Mouse (Mus musculus) embryonic facial prominence, embryonic 14.5 days (tissue): ENCODE data around the gene Idh1. TPM values are rescaled to one million over a fixed set of nuclear protein-coding genes. Genes with fewer than 3 reads are reported as not detected.
A peak's percentile ranks its signal among the peaks of the same experiment; 100 is the strongest.

Experiments used
- ATAC-seq: fragments of 200-750 bp; cut with Nextera tagmentation; 2 replicates; pipeline ENCODE4 v1.8.0; 2017; ENCODE audit warnings: low read depth, moderate number of reproducible peaks, moderate TSS enrichment
- DNase-seq: peaks from one replicate; pipeline ENCODE4 v3.0.0-alpha.2; 2015; ENCODE audit warnings: low spot score
- H3K27ac ChIP-seq: fragments of 300-500 bp; sonication (generic); replicated peaks from 2 replicates; pipeline ENCODE4 v1.5.1; 2014; ENCODE audit warnings: low read depth, mild to moderate bottlenecking, low read length, moderate library complexity
- H3K27me3 ChIP-seq: fragments of 300-500 bp; sonication (generic); replicated peaks from 2 replicates; pipeline ENCODE4 v1.6.1; 2014; ENCODE audit warnings: low read length; ENCODE audit not compliant: control insufficient read depth, insufficient read depth
- H3K36me3 ChIP-seq: fragments of 300-500 bp; sonication (generic); 2 replicates; pipeline ENCODE4 v1.6.1; 2014; ENCODE audit warnings: low read length, mixed read lengths; ENCODE audit not compliant: control insufficient read depth, insufficient read depth
- H3K4me1 ChIP-seq: fragments of 300-500 bp; sonication (generic); 2 replicates; pipeline ENCODE4 v1.6.1; 2014; ENCODE audit warnings: antibody characterized with exemption, low read length; ENCODE audit not compliant: control insufficient read depth, insufficient read depth
- H3K4me2 ChIP-seq: fragments of 300-500 bp; sonication (generic); 2 replicates; pipeline ENCODE4 v1.6.1; 2014; ENCODE audit warnings: low read depth, mild to moderate bottlenecking, low read length, moderate library complexity, mixed read lengths
- H3K4me3 ChIP-seq: fragments of 300-500 bp; sonication (generic); 2 replicates; pipeline ENCODE4 v1.5.1; 2014; ENCODE audit warnings: low read depth, mild to moderate bottlenecking, low read length
- H3K9ac ChIP-seq: fragments of 300-500 bp; sonication (generic); 2 replicates; pipeline ENCODE4 v1.6.1; 2014; ENCODE audit warnings: low read depth, mild to moderate bottlenecking, low read length, moderate library complexity, mixed read lengths
- H3K9me3 ChIP-seq: fragments of 300-500 bp; sonication (generic); 2 replicates; pipeline ENCODE4 v1.6.1; 2016; ENCODE audit warnings: low read length; ENCODE audit not compliant: control insufficient read depth
- WGBS: fragments of 180-500 bp; shearing (Covaris S2); extraction: QIAGEN DNeasy Blood & Tissue Kit; methylation state at CpG from one replicate; pipeline ENCODE4 v1.1.7; 2014; 5-methylcytosine and 5-hydroxymethylcytosine counted together
- polyA plus RNA-seq: library from polyadenylated mRNA; unstranded; fragments of >200 nt; fragmentation: Nextera tagmentation; extraction: Ambion mirVana; gene quantifications from 2 replicates; pipeline ENCODE4 v1.2.1, GENCODE M21; 2014

Idh1 gene
- polyA plus RNA-seq, 1 experiment from 2014 or later: 145 TPM

DNA sequence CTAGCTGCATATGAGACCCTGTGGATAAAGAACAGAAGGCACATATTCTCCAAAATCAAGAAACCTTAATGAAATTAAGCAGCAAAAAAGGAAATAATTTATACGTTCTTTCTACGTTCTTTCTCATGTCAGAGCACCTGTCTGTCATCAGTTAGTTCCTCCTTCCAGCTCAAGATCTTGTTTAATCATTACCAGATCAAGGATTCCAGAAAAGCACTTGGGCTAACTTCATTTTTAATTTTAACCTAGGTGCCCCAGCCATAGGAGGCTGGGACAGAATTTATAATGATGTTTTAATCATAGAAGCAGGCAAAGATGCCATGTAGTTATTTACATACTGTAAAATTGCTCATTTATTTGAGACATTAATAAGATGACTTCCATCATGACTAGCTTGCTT lies 41.5 kb downstream of the Idh1 start:
- Histone ChIP-seq H3K27me3 (no peaks in the 10 kb centered on the region), H3K9ac (no peak overlapping the region), H3K4me3 (no peak overlapping the region), H3K36me3 (no peaks in the 10 kb centered on the region), H3K4me2 (no peak overlapping the region), H3K4me1 (no peaks in the 10 kb centered on the region), H3K9me3 (no peaks in the 10 kb centered on the region), H3K27ac (no peak overlapping the region)
- ATAC-seq (no peak), DNase-seq (no peak)
- 71% methylated on average over 2 of the region's 2 CpGs for WGBS

DNA sequence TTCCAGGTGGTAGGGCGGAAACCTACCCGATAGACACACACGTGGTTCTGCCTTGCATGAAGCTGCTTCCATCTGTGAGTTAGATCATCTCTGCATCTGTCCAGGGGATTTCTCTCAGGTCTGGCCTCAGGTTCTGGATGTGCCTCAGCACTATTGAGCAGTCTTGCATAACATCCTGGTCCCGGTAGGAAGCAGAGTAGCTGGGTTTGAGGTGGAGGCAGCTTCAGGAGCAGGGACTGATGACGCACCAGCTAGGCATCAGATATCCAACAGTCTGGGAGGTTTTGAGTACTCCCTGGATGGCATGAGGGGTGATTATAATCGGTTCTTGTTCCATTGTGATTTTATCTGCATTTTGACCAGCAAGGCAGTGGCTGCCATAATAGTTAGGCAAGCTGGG lies 48.7 kb downstream of the Idh1 start:
- Histone ChIP-seq H3K4me1 (no peaks in the 10 kb centered on the region), H3K9me3 (no peaks in the 10 kb centered on the region), H3K9ac (no peak overlapping the region), H3K4me3 (no peak overlapping the region), H3K4me2 (no peak overlapping the region), H3K27me3 (no peaks in the 10 kb centered on the region), H3K36me3 (no peaks in the 10 kb centered on the region), H3K27ac (no peak overlapping the region)
- DNase-seq (no peak), ATAC-seq (no peak)
- 79% methylated on average over 6 of the region's 6 CpGs for WGBS

DNA sequence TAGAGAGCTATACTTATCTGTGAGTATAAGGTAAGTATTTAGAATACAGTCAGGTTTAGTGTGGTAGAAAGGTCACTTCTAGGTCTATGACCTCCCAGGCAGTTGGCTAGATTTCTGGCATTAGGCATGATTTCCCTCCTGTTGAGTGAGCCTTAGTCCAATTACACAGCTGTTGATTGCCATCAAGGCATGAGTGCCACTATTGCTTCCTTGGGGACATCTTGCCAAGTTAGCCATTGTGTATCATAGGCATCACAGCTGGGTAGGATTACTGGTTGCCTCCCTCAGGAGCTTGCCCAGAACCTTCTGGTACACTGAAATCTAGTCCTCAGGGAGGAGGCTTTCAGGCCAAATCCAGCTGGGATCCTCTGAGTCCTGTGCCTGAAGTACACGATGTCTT lies 53.5 kb downstream of the Idh1 start:
- DNase-seq (no peak), ATAC-seq (no peak)
- H3K4me2 ChIP-seq: no peak overlapping the region
- H3K9ac ChIP-seq: no peak overlapping the region
- no peaks in the 10 kb centered on the region for H3K27me3 ChIP-seq
- WGBS: 87% methylated on average over 1 of the region's 1 CpGs
- H3K4me3 ChIP-seq: no peak overlapping the region
- no peaks in the 10 kb centered on the region for H3K36me3 ChIP-seq
- H3K9me3 ChIP-seq: no peaks in the 10 kb centered on the region
- H3K27ac ChIP-seq: no peak overlapping the region
- H3K4me1 ChIP-seq: no peaks in the 10 kb centered on the region

DNA sequence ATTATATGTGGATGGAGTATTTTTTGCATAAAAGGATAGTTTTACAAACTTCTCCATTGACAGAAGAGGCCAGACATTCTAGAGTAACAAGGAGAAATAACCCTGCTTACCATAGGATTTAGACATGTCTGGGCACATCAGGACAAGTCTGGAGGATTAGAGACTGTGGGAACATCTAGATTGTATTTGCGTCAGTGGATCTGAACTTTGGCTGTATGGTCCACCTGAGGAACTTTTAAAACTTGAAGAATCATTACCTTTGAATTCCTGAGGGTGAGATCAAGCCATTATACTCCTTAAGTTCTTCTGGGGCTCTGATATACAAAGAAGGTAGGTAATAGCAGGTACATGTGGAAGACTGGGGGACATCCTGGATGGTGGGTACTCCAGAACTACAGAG lies 54.6 kb downstream of the Idh1 start:
- Histone ChIP-seq H3K27me3 (no peaks in the 10 kb centered on the region), H3K36me3 (no peaks in the 10 kb centered on the region), H3K4me3 (no peak overlapping the region), H3K9ac (no peak overlapping the region), H3K4me1 (no peaks in the 10 kb centered on the region), H3K9me3 (no peaks in the 10 kb centered on the region), H3K27ac (no peak overlapping the region), H3K4me2 (no peak overlapping the region)
- WGBS: 81% methylated on average over 1 of the region's 1 CpGs
- ATAC-seq (no peak), DNase-seq (no peak)

DNA sequence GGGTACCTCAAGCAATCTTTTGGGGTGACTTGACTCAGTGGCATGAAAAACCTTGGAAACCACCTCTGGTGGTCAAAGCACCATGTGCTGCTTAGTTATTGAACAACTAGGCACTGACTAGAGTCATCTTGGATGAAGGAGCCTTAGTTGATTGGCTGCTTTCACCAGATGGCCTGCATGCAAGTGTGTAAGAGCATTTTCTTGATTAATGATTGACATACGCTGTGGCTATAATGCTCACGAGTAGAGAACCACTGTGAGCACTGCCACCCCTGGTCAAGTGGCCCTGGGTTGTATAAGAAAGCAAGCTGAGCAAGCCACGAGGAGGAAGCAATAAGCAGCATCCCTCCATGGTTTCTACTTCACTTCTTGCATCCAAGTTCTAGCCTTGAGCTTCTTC lies 56.1 kb downstream of the Idh1 start:
- H3K9me3 ChIP-seq: no peaks in the 10 kb centered on the region
- no peaks in the 10 kb centered on the region for H3K36me3 ChIP-seq
- ATAC-seq: no peak

DNA sequence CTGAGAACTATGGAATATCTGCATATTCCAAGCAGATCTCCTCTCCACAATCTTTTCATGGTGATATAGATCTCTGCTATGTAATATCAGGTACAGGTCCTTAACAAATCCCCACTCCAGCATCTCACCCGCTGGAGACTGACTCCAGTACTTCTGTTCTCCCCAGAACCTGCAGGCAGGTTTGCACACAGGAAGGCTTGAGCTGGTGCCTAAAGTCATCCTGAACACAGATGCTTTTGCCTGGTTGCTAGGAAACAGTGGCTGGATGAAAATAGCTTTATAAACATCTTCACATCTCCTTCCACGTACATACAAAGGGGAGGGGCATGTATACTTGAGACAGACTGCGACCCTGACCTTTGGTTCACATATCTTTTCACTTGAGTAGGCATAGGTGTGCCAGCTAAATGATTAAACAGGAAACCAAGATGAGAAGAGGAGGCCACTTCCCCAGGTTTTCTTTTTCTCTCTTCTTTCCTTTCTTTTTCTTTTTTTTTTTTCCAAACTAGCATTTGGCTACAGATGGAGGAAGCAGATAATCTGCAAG lies 56.6 kb downstream of the Idh1 start:
- Histone ChIP-seq H3K4me3 (no peak overlapping the region), H3K27me3 (no peaks in the 10 kb centered on the region), H3K9ac (no peak overlapping the region), H3K36me3 (no peaks in the 10 kb centered on the region), H3K4me2 (no peak overlapping the region), H3K27ac (no peak overlapping the region), H3K4me1 (no peaks in the 10 kb centered on the region), H3K9me3 (no peaks in the 10 kb centered on the region)
- no peak for DNase-seq
- ATAC-seq: no peak
- WGBS: 75% methylated on average over 3 of the region's 3 CpGs

More for the DNA sequence above, 56.1 kb downstream of the Idh1 start:
- Histone ChIP-seq H3K9ac (no peak overlapping the region), H3K27ac (no peak overlapping the region), H3K27me3 (no peaks in the 10 kb centered on the region), H3K4me2 (no peak overlapping the region), H3K4me3 (no peak overlapping the region), H3K4me1 (no peaks in the 10 kb centered on the region)
- no peak for DNase-seq
- WGBS: 74% methylated on average over 3 of the region's 3 CpGs

DNA sequence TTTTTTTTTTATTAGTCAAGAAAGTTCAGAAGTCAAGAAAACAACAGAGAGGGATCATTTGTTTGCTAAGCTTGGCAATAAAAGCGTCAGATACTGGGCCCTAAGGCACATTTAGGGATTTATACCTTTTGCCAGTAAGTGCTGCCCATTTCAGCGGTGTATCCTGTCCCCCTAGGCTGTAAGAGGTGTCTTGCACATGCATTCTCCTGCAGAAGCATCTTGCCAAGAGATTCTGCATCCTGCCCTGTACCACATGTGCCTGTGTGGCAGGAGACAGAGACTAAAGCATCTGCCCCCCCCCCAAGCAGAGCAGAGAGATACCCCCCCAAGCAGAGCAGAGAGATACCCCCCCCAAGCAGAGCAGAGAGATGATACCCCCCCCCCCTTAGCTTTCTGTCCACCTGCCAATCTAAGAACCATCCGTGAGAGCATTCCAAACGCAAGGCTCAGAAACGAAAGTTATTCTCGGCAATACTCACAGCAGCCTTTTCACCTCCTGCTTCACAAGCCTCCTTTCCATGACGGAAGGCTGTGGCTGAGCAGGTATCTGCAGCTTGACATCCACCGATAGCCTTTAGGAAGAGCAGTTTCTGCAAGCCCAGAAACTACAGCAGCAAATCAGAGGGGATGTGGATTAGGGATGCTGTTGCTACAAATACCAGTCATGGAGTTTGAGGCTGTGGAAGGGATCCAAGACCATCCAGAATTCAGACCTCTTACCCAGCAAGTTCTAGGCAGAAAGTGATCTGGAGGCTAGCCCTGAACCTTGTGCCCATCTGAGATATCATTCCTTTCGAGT lies 63.5 kb downstream of the Idh1 start, which contains the start of gene D630023F18Rik:
TSS of gene D630023F18Rik (minus strand) at position 641 of the 799 bp plus-strand sequence.
- Histone ChIP-seq H3K27me3 (no peaks in the 10 kb centered on the region), H3K9me3 (no peaks in the 10 kb centered on the region), H3K4me1 (no peaks in the 10 kb centered on the region), H3K4me3 (peak within 1 kb of the TSS; percentile 14; the same call in 1 of the 2 replicates), H3K4me2 (peak within 1 kb of the TSS; percentile 47), H3K27ac (no peak within 1 kb of the TSS), H3K9ac (no peak within 1 kb of the TSS), H3K36me3 (no peaks in the 10 kb centered on the region)
- ATAC-seq: no peak
- 25% methylated on average over 9 of the region's 9 CpGs for WGBS
- DNase-seq: no peak

DNA sequence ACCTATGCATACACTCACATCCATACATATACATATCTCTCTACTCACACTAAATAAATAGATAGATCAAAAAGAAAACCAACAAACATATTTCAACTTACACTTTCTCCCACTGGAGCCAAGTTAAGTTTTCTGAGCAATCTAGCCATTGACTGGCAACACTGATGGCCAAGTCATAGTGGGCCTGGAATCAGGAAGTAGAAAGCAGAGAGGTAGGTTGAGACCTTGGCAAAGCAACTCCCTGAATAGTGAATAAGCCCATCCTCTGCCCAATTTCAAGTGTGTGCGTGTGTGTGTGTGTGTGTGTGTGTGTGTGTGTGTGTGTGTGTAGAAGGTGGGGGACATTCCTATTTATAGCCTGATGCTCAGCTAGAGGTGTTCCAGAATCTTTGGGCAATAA lies 66.9 kb downstream of the Idh1 start, which contains the start of gene Gm28845:
TSS of gene Gm28845 (minus strand) at position 121 of the 400 bp plus-strand sequence.
- WGBS: 100% methylated on average over 1 of the region's 1 CpGs
- Histone ChIP-seq H3K4me2 (no peak within 1 kb of the TSS), H3K36me3 (no peaks in the 10 kb centered on the region), H3K27me3 (no peaks in the 10 kb centered on the region), H3K9ac (no peak within 1 kb of the TSS), H3K4me1 (no peaks in the 10 kb centered on the region), H3K27ac (no peak within 1 kb of the TSS), H3K9me3 (no peaks in the 10 kb centered on the region), H3K4me3 (no peak within 1 kb of the TSS)
- DNase-seq: no peak
- no peak for ATAC-seq
